Mouse (Mus musculus): ENCODE measurements around the gene Ssu72. TPM values are rescaled to one million over a fixed set of nuclear protein-coding genes. Genes with fewer than 3 reads are reported as not detected.
A peak's percentile ranks its signal among the peaks of the same experiment; 100 is the strongest.

Gene Ssu72
- polyA plus RNA-seq, 1 experiment from 2014 or later: 159 TPM

- WGBS: 52% methylated on average over 9 of the region's 9 CpGs
- no peaks in the 10 kb centered on the region for H3K9me3 ChIP-seq (ENCODE audit: low read length)
- ATAC-seq (ENCODE audit: low FRiP score, low TSS enrichment): no peak
- H3K4me3 ChIP-seq (ENCODE audit: low read length): peak overlapping the region; percentile 44
- H3K27ac ChIP-seq (ENCODE audit: low read length): peak overlapping the region; percentile 31; the same call in 1 of the 2 replicates
- H3K4me1 ChIP-seq (ENCODE audit: insufficient read depth, low read length): peaks cover 29% of the 10 kb centered on the region
- H3K27me3 ChIP-seq (ENCODE audit: insufficient read depth, low read length): peaks cover 5% of the 10 kb centered on the region; the same call in 1 of the 2 replicates
- peak overlapping the region; percentile 79 for H3K4me2 ChIP-seq (replicated peaks; ENCODE audit: low read depth, low read length)
- no peak overlapping the region for H3K9ac ChIP-seq (replicated peaks; ENCODE audit: low read length)
- no peaks in the 10 kb centered on the region for H3K36me3 ChIP-seq (ENCODE audit: insufficient read depth, low read length)
These were observed 70.6 kb downstream of the Ssu72 start for GRCm38 (mm10) chr4:155774971-155775740.

DNA sequence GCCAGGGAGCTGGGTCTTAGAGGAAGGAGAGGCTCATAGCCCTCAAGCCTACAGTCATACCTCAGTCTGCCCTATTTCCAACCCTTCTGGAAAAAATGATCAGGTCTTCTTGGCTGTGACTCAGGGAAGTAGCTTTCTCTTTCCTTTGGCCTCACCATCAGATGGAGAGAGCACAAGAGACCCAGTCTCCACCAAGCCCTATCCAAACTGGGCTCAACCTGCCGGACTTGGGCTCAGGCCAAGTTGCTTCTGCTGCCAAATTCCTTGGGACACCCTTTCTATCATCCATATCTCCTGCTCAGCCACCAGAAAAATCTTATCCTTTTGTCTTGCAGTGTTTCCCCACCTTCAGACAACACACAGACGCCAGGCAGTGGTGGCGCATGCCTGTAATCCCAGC lies 71.3 kb downstream of the Ssu72 start:
- Histone ChIP-seq H3K27me3 (ENCODE audit: insufficient read depth, low read length) (peaks cover 5% of the 10 kb centered on the region; the same call in 1 of the 2 replicates), H3K36me3 (ENCODE audit: insufficient read depth, low read length) (no peaks in the 10 kb centered on the region), H3K4me1 (ENCODE audit: insufficient read depth, low read length) (peaks cover 25% of the 10 kb centered on the region), H3K4me2 (replicated peaks; ENCODE audit: low read depth, low read length) (no peak overlapping the region), H3K27ac (ENCODE audit: low read length) (peak overlapping the region; percentile 20; the same call in 1 of the 2 replicates), H3K4me3 (ENCODE audit: low read length) (no peak overlapping the region), H3K9me3 (ENCODE audit: low read length) (no peaks in the 10 kb centered on the region), H3K9ac (replicated peaks; ENCODE audit: low read length) (no peak overlapping the region)
- 79% methylated on average over 3 of the region's 3 CpGs for WGBS
- ATAC-seq (ENCODE audit: low FRiP score, low TSS enrichment): no peak

DNA sequence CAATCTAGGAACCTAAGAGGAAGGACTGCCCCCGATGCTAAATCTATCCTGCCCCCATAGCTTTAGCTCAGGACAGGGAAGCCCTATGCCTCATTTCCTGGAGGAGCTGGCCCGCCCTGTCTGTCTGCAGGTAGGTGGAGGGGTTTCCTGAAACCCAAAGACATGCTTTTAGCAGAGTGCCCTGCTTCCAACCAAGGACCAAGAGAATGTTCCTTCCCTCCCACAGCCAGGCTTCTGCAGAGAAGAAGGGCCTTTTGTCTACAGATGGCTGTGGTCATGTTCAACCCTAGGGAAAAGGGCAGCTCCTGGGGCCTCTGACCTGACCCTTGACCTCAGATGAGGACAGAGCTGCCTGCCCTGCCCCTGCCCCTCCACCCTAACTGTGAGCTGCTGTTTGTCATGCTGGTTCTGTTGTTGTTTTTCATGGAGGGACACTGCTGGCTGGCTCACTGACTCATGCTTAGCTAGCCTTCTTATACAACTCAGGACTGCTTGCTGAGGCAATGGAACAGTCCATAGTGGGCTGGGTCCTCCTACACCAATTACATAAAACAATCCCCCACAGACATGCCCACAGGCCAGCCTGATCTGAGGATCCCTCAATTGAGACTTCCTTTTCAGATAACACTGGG lies 72.2 kb downstream of the Ssu72 start:
- no peak overlapping the region for H3K27ac ChIP-seq (ENCODE audit: low read length)
- 0 out of 2 replicates have a peak overlapping the region, but pooled peaks have one; percentile 2 for H3K9ac ChIP-seq (replicated peaks; ENCODE audit: low read length)

GRCm38 (mm10) chr4:155777816-155778215 lies 73.2 kb downstream of the Ssu72 start:
- Histone ChIP-seq H3K9me3 (ENCODE audit: low read length) (no peaks in the 10 kb centered on the region), H3K4me3 (ENCODE audit: low read length) (no peak overlapping the region), H3K27me3 (ENCODE audit: insufficient read depth, low read length) (peaks cover 5% of the 10 kb centered on the region; the same call in 1 of the 2 replicates), H3K36me3 (ENCODE audit: insufficient read depth, low read length) (no peaks in the 10 kb centered on the region), H3K9ac (replicated peaks; ENCODE audit: low read length) (no peak overlapping the region), H3K4me2 (replicated peaks; ENCODE audit: low read depth, low read length) (no peak overlapping the region), H3K4me1 (ENCODE audit: insufficient read depth, low read length) (peaks cover 28% of the 10 kb centered on the region), H3K27ac (ENCODE audit: low read length) (no peak overlapping the region)
- WGBS: 89% methylated on average over 2 of the region's 2 CpGs
- ATAC-seq (ENCODE audit: low FRiP score, low TSS enrichment): no peak

More for the DNA sequence above, 72.2 kb downstream of the Ssu72 start:
- no peak overlapping the region for H3K4me2 ChIP-seq (replicated peaks; ENCODE audit: low read depth, low read length)
- H3K27me3 ChIP-seq (ENCODE audit: insufficient read depth, low read length): peaks cover 5% of the 10 kb centered on the region; the same call in 1 of the 2 replicates
- H3K4me3 ChIP-seq (ENCODE audit: low read length): no peak overlapping the region
- no peak for ATAC-seq (ENCODE audit: low FRiP score, low TSS enrichment)
- no peaks in the 10 kb centered on the region for H3K36me3 ChIP-seq (ENCODE audit: insufficient read depth, low read length)
- WGBS: 52% methylated on average over 2 of the region's 2 CpGs
- no peaks in the 10 kb centered on the region for H3K9me3 ChIP-seq (ENCODE audit: low read length)
- H3K4me1 ChIP-seq (ENCODE audit: insufficient read depth, low read length): peaks cover 28% of the 10 kb centered on the region

DNA sequence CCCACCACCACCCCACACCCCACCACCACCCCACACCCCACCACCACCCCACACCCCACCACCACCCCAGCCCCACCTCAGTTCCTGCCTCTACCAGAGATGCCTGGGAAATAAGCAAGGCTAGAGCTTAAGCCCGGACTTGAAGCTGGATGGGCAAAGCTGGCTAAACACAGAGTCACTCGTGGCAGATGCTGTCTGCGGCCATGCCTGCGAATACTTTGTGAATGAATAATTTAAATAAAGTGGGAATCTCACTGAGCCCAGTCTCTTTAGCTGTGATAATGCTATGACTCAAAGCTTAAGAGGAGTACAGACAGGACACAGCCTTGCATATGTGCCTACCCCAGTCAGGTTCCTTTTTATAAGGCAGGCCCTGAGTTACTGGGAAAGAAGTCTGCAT lies 74.9 kb downstream of the Ssu72 start:
- no peaks in the 10 kb centered on the region for H3K36me3 ChIP-seq (ENCODE audit: insufficient read depth, low read length)
- no peak overlapping the region for H3K27ac ChIP-seq (ENCODE audit: low read length)
- H3K4me1 ChIP-seq (ENCODE audit: insufficient read depth, low read length): peaks cover 29% of the 10 kb centered on the region
- 84% methylated on average over 4 of the region's 4 CpGs for WGBS
- no peaks in the 10 kb centered on the region for H3K9me3 ChIP-seq (ENCODE audit: low read length)
- H3K27me3 ChIP-seq (ENCODE audit: insufficient read depth, low read length): no peaks in the 10 kb centered on the region
- no peak overlapping the region for H3K4me2 ChIP-seq (replicated peaks; ENCODE audit: low read depth, low read length)
- ATAC-seq (ENCODE audit: low FRiP score, low TSS enrichment): no peak
- no peak overlapping the region for H3K4me3 ChIP-seq (ENCODE audit: low read length)
- no peak overlapping the region for H3K9ac ChIP-seq (replicated peaks; ENCODE audit: low read length)

GRCm38 (mm10) chr4:155780895-155781294 lies 76.3 kb downstream of the Ssu72 start:
- peak; percentile 55; the same call in 1 of the 2 replicates for ATAC-seq (ENCODE audit: low FRiP score, low TSS enrichment)
- H3K4me2 ChIP-seq (replicated peaks; ENCODE audit: low read depth, low read length): no peak overlapping the region

More at GRCm38 (mm10) chr4:155780895-155781294, 76.3 kb downstream of the Ssu72 start:
- Histone ChIP-seq H3K9ac (replicated peaks; ENCODE audit: low read length) (0 out of 2 replicates have a peak overlapping the region, but pooled peaks have one; percentile 22), H3K4me1 (ENCODE audit: insufficient read depth, low read length) (peaks cover 21% of the 10 kb centered on the region), H3K9me3 (ENCODE audit: low read length) (no peaks in the 10 kb centered on the region), H3K27ac (ENCODE audit: low read length) (peak overlapping the region; percentile 46; the same call in 1 of the 2 replicates), H3K4me3 (ENCODE audit: low read length) (no peak overlapping the region), H3K27me3 (ENCODE audit: insufficient read depth, low read length) (no peaks in the 10 kb centered on the region), H3K36me3 (ENCODE audit: insufficient read depth, low read length) (no peaks in the 10 kb centered on the region)
- WGBS: 13% methylated on average over 6 of the region's 6 CpGs

Other genes with a start within 250 kb of the Ssu72 start
- gene Tmem52, start 235.7 kb upstream of the Ssu72 start, polyA plus RNA-seq (2015; fragmentation: Nextera tagmentation; extraction: Ambion mirVana): 1.9 and 2.2 TPM in 2 replicates
- 413 and 477 TPM in 2 replicates for gene Gnb1, start 213.4 kb upstream of the Ssu72 start, polyA plus RNA-seq (2015; fragmentation: Nextera tagmentation; extraction: Ambion mirVana)
- gene Nadk, start 142.4 kb upstream of the Ssu72 start, polyA plus RNA-seq (2015; fragmentation: Nextera tagmentation; extraction: Ambion mirVana): 107 and 110 TPM in 2 replicates
- gene Slc35e2, start 103.4 kb upstream of the Ssu72 start, polyA plus RNA-seq (2015; fragmentation: Nextera tagmentation; extraction: Ambion mirVana): 7.8 and 10.1 TPM in 2 replicates
- gene Cdk11b, start 79.9 kb upstream of the Ssu72 start, polyA plus RNA-seq (2015; fragmentation: Nextera tagmentation; extraction: Ambion mirVana): 56.6 and 65.6 TPM in 2 replicates
- gene Gm10563, start 59.4 kb upstream of the Ssu72 start, polyA plus RNA-seq (2015; fragmentation: Nextera tagmentation; extraction: Ambion mirVana): not detected in 2 replicates
- 70.4 and 71.7 TPM in 2 replicates for gene Mmp23, start 51.4 kb upstream of the Ssu72 start, polyA plus RNA-seq (2015; fragmentation: Nextera tagmentation; extraction: Ambion mirVana)
- 31.9 and 34.1 TPM in 2 replicates for gene Mib2, start 35.6 kb upstream of the Ssu72 start, polyA plus RNA-seq (2015; fragmentation: Nextera tagmentation; extraction: Ambion mirVana)
- gene Fndc10, start 10.5 kb upstream of the Ssu72 start, polyA plus RNA-seq (2015; fragmentation: Nextera tagmentation; extraction: Ambion mirVana): 2.5 and 2.8 TPM in 2 replicates
- 0.45 and 0.53 TPM in 2 replicates for gene Tmem240, start 30.0 kb downstream of the Ssu72 start, polyA plus RNA-seq (2015; fragmentation: Nextera tagmentation; extraction: Ambion mirVana)
- gene Atad3a, start 56.3 kb downstream of the Ssu72 start, polyA plus RNA-seq (2015; fragmentation: Nextera tagmentation; extraction: Ambion mirVana): 138 and 142 TPM in 2 replicates
- 7.4 and 11.3 TPM in 2 replicates for gene Vwa1, start 69.9 kb downstream of the Ssu72 start, polyA plus RNA-seq (2015; fragmentation: Nextera tagmentation; extraction: Ambion mirVana)
- gene Tmem88b, start 81.1 kb downstream of the Ssu72 start, polyA plus RNA-seq (2015; fragmentation: Nextera tagmentation; extraction: Ambion mirVana): 0.32 and 0.33 TPM in 2 replicates
- 0.32 and 0.41 TPM in 2 replicates for gene Ankrd65, start 85.6 kb downstream of the Ssu72 start, polyA plus RNA-seq (2015; fragmentation: Nextera tagmentation; extraction: Ambion mirVana)
- 205 and 209 TPM in 2 replicates for gene Mrpl20, start 98.1 kb downstream of the Ssu72 start, polyA plus RNA-seq (2015; fragmentation: Nextera tagmentation; extraction: Ambion mirVana)
- 168 and 179 TPM in 2 replicates for gene Ccnl2, start 107.7 kb downstream of the Ssu72 start, polyA plus RNA-seq (2015; fragmentation: Nextera tagmentation; extraction: Ambion mirVana)
- gene Aurkaip1, start 126.5 kb downstream of the Ssu72 start, polyA plus RNA-seq (2015; fragmentation: Nextera tagmentation; extraction: Ambion mirVana): 143 and 157 TPM in 2 replicates
- 119 and 125 TPM in 2 replicates for gene Mxra8, start 134.9 kb downstream of the Ssu72 start, polyA plus RNA-seq (2015; fragmentation: Nextera tagmentation; extraction: Ambion mirVana)
- 5.5 and 6.3 TPM in 2 replicates for gene Dvl1, start 142.6 kb downstream of the Ssu72 start, polyA plus RNA-seq (2015; fragmentation: Nextera tagmentation; extraction: Ambion mirVana)
- gene Tas1r3, start 158.6 kb downstream of the Ssu72 start, polyA plus RNA-seq (2015; fragmentation: Nextera tagmentation; extraction: Ambion mirVana): 0.22 and 0.40 TPM in 2 replicates
- 20.0 TPM in 2 replicates for gene Cptp, start 164.6 kb downstream of the Ssu72 start, polyA plus RNA-seq (2015; fragmentation: Nextera tagmentation; extraction: Ambion mirVana)
- 72.9 and 80.1 TPM in 2 replicates for gene Ints11, start 164.7 kb downstream of the Ssu72 start, polyA plus RNA-seq (2015; fragmentation: Nextera tagmentation; extraction: Ambion mirVana)
- 51.4 and 55.1 TPM in 2 replicates for gene Pusl1, start 187.0 kb downstream of the Ssu72 start, polyA plus RNA-seq (2015; fragmentation: Nextera tagmentation; extraction: Ambion mirVana)
- 16.5 and 17.6 TPM in 2 replicates for gene Acap3, start 187.0 kb downstream of the Ssu72 start, polyA plus RNA-seq (2015; fragmentation: Nextera tagmentation; extraction: Ambion mirVana)
- gene Ube2j2, start 239.0 kb downstream of the Ssu72 start, polyA plus RNA-seq (2015; fragmentation: Nextera tagmentation; extraction: Ambion mirVana): 100.0 and 102 TPM in 2 replicates